Mouse (Mus musculus) MEL (cell line): Measurements from ENCODE around the gene Prss27.

ENCODE experiments used
- BHLHE40 ChIP-seq: IDR thresholded peaks from 2 replicates; pipeline ENCODE4 v1.6.1; 2012; ENCODE audit warnings: low read depth, mild to moderate bottlenecking, inconsistent platforms, low read length, improper control_type of control experiment, borderline replicate concordance
- CHD1 ChIP-seq: IDR thresholded peaks from 2 replicates; pipeline ENCODE4 v1.6.1; 2012; ENCODE audit warnings: low read depth, mild to moderate bottlenecking, inconsistent platforms, low read length, improper control_type of control experiment
- CTCF ChIP-seq, 3 experiments: IDR thresholded peaks in 2 of 3; conservative IDR thresholded peaks in 1 of 3; 2 replicates each; pipeline ENCODE4 v1.5.1; 2011 to 2012; ENCODE audit warnings: low read length in 3 of 3, low read depth in 2 of 3, mild to moderate bottlenecking in 2 of 3, improper control_type of control experiment in 1 of 3, inconsistent platforms in 1 of 3, mixed read lengths in 1 of 3, moderate library complexity in 1 of 3; ENCODE audit not compliant: control insufficient read depth in 1 of 3, insufficient read depth in 1 of 3, poor library complexity in 1 of 3, severe bottlenecking in 1 of 3
- EP300 ChIP-seq, 2 experiments: IDR thresholded peaks; 2 replicates each; pipeline ENCODE4 v1.6.1; 2011; ENCODE audit warnings: improper control_type of control experiment in 2 of 2, low read length in 2 of 2, low read depth in 1 of 2, mild to moderate bottlenecking in 1 of 2
- KAT2A ChIP-seq: conservative IDR thresholded peaks from 2 replicates; pipeline ENCODE4 v1.6.1; 2012; ENCODE audit warnings: low read depth, low read length, improper control_type of control experiment, inconsistent platforms
- MAFK ChIP-seq: IDR thresholded peaks from 2 replicates; pipeline ENCODE4 v1.6.1; 2011; ENCODE audit warnings: low read depth, mild to moderate bottlenecking, low read length, improper control_type of control experiment, borderline replicate concordance
- MAX ChIP-seq: IDR thresholded peaks from 2 replicates; pipeline ENCODE4 v1.6.1; 2011; ENCODE audit warnings: low read length, improper control_type of control experiment
- POLR2A ChIP-seq, 2 experiments: IDR thresholded peaks; 2 replicates each; pipeline ENCODE4 v1.6.1; 2011 to 2012; ENCODE audit warnings: low read length in 2 of 2, mild to moderate bottlenecking in 2 of 2, control low read depth in 1 of 2, improper control_type of control experiment in 1 of 2, low read depth in 1 of 2, moderate library complexity in 1 of 2; ENCODE audit not compliant: control insufficient read depth in 1 of 2, insufficient read depth in 1 of 2, poor library complexity in 1 of 2
- RCOR1 ChIP-seq: IDR thresholded peaks from 2 replicates; pipeline ENCODE4 v1.6.1; 2012; ENCODE audit warnings: low read depth, mild to moderate bottlenecking, inconsistent platforms, low read length, improper control_type of control experiment
- UBTF ChIP-seq: IDR thresholded peaks from 2 replicates; pipeline ENCODE4 v1.6.1; 2012; ENCODE audit warnings: low read depth, mild to moderate bottlenecking, inconsistent platforms, low read length, improper control_type of control experiment, moderate library complexity, borderline replicate concordance; ENCODE audit not compliant: insufficient read depth

DNA sequence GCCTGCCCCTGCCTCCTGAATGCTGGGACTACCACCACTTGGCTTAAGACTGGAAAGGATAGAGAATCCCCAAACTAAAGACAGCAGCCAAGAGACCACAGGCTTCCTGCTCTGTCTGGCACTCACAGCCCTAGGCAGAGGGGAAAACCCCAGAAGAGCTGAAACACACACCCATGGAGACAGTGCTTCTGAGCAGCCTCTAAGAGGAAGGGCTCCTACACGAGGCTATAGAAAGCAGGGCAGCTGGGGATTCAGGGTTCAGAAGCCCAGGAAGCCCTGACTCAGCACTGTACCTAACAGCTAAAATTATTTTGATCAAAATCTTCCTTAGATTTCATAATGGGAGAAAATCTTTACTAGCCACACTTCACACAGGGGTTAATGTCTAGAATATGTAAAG is 46.6 kb downstream of the Prss27 start:
- TF ChIP-seq MAFK (no peak), BHLHE40 (no peak), RCOR1 (no peak), POLR2A (IDR thresholded peaks at IDR 0.05; ENCODE audit: control insufficient read depth in 1 of 2, insufficient read depth in 1 of 2, low read depth in 1 of 2, low read length in 2 of 2, poor library complexity in 1 of 2) (no peak), KAT2A (no peak), MAX (no peak), EP300 (IDR thresholded peaks at IDR 0.05; ENCODE audit: low read depth in 1 of 2, low read length in 2 of 2) (no peak), CHD1 (no peak), CTCF (IDR thresholded peaks at IDR 0.05 in 2 of 3, conservative IDR thresholded peaks at IDR 0.05 in 1 of 3; ENCODE audit: control insufficient read depth in 1 of 3, insufficient read depth in 1 of 3, low read depth in 2 of 3, low read length in 3 of 3, poor library complexity in 1 of 3, severe bottlenecking in 1 of 3) (no peak), UBTF (no peak)
